Mouse (Mus musculus): ENCODE data around the gene Pomt1.
"Not testable (repeated sequence)": the region's sequence is repeated elsewhere in the genome, so short reads cannot be mapped to it uniquely, and the experiment has no call there.

Pomt1 gene

GRCm38 (mm10) chr2:32282727-32283126 is 46.3 kb downstream of the Pomt1 start:
- DNase-seq (ENCODE audit: low read depth, low spot score), result peak; percentile 54

- no peak for DNase-seq (ENCODE audit: low read depth, low spot score)
Measured at GRCm38 (mm10) chr2:32283986-32284385, 47.6 kb downstream of the Pomt1 start.

- DNase-seq (ENCODE audit: low read depth, low spot score), result no peak
Measured at GRCm38 (mm10) chr2:32287334-32287840, 51.0 kb downstream of the Pomt1 start, which contains the start of gene Golga2. Gene Golga2, plus strand, starts transcription at chr2:32287384.

- peak; percentile 100 for DNase-seq (ENCODE audit: low read depth, low spot score)
Measured at GRCm38 (mm10) chr2:32287923-32288367, 51.6 kb downstream of the Pomt1 start, which contains the start of gene Swi5. Gene Swi5, minus strand, starts transcription at chr2:32288075.

- no peak for DNase-seq (ENCODE audit: low read depth, low spot score)
Measured at GRCm38 (mm10) chr2:32288371-32288931, 52.1 kb downstream of the Pomt1 start.

- no peak for DNase-seq (ENCODE audit: low read depth, low spot score)
Measured at GRCm38 (mm10) chr2:32289578-32289977, 53.2 kb downstream of the Pomt1 start.

GRCm38 (mm10) chr2:32294348-32294747 is 58.0 kb downstream of the Pomt1 start:
- no peak for DNase-seq (ENCODE audit: low read depth, low spot score)

- DNase-seq (ENCODE audit: low read depth, low spot score), result no peak
Measured at GRCm38 (mm10) chr2:32295285-32295684, 58.9 kb downstream of the Pomt1 start.

- DNase-seq (ENCODE audit: low read depth, low spot score), result not testable (repeated sequence)
Measured at GRCm38 (mm10) chr2:32295842-32296241, 59.5 kb downstream of the Pomt1 start.

GRCm38 (mm10) chr2:32299469-32299868 is 63.1 kb downstream of the Pomt1 start:
- DNase-seq (ENCODE audit: low read depth, low spot score), result no peak

GRCm38 (mm10) chr2:32302952-32303351 is 66.6 kb downstream of the Pomt1 start:
- no peak for DNase-seq (ENCODE audit: low read depth, low spot score)

- peak; percentile 46 for DNase-seq (ENCODE audit: low read depth, low spot score)
Measured at GRCm38 (mm10) chr2:32304145-32304832, 67.9 kb downstream of the Pomt1 start.
